Mouse (Mus musculus) heart, postnatal 25 days (tissue): ENCODE data around the gene Cish. TPM values are rescaled to one million over a fixed set of nuclear protein-coding genes. Genes with fewer than 3 reads are reported as not detected.

Source experiments
- DNase-seq: peaks from one replicate; pipeline ENCODE4 v3.0.0; 2022; ENCODE audit warnings: low spot score
- intact Hi-C: fragments of 180-260 bp; cut with DNase I; formaldehyde crosslinking; loops from one replicate; pipeline ENCODE4 v1.15.1; 2025
- total RNA-seq, 2 experiments: library from RNA; stranded (reverse); gene quantifications; 2 replicates each; pipeline ENCODE4 v1.2.3; 2021

The Cish gene
- total RNA-seq, 2 experiments from 2014 or later, result 122 to 198 TPM

- peak; percentile 85 for DNase-seq
- intact Hi-C loops, result no loop called here
Observed at GRCm38 (mm10) chr9:107340267-107340859, 44.5 kb downstream of the Cish start, which contains the start of gene 6430571L13Rik. 6430571L13Rik (plus strand) TSS chr9:107340602.

- DNase-seq, result no peak
- intact Hi-C loops, result no loop called here
Observed at GRCm38 (mm10) chr9:107340911-107341645, 45.3 kb downstream of the Cish start.

DNA sequence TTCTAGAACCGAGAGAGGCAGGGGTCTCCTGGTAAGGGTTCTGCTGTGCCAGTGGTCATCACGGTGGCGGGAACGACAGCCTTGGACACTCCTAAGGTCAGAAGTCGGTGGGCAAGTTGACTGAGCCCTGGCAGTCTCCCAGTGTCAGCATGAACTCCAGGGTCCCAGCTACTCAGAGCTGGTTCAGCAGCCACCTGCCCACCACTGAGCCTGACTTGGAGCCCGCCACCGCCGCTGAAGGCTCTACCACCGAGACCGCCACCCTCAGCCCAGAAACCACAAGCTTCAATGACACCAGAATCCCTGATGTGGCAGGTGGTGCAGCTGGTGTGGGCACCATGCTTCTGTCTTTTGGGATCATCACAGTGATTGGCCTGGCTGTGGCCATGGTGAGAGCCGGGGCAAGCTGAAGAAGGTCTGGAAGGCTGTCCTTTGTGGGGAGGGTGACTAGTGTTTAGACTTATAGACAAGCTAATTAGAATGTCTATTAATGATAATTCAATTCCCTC, 46.4 kb downstream of the Cish start:
- DNase-seq, result no peak
- intact Hi-C loops, result no loop called here

GRCm38 (mm10) chr9:107343146-107343943, 47.5 kb downstream of the Cish start:
- DNase-seq, result no peak
- intact Hi-C loops, result no loop called here

GRCm38 (mm10) chr9:107344027-107344426, 48.2 kb downstream of the Cish start:
- DNase-seq, result no peak
- intact Hi-C loops, result no loop called here

- intact Hi-C loops, result no loop called here
- no peak for DNase-seq
Observed at GRCm38 (mm10) chr9:107346081-107346480, 50.3 kb downstream of the Cish start.

DNA sequence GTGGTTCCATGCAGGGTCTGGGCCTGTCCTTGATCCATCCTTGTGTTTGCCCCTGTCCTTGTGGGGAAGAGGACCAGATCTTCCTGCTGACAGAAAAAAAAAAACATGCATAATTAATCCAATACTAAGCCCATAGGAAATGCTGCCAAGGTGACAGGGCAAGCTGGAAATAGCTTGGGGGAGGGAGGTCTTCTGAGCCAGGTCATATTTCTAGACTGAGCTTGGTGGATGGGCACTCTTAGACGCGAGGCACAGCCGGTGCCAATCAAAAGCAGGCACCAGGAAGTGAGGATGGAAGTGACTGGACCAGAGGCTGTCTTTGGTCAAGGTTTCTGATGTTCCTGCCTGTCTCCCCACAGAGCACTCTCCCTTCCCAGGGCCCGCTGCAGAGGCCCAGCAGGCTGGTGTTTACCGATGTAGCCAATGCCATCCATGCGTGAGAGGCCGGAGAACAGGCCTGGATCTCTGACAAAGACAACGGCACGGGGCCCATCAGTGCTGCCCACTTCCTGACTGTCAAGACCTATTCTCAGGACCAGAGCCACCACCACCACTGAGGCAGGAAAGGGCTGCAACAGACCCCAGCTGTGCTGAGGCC, 51.9 kb downstream of the Cish start:
- no peak for DNase-seq
- intact Hi-C loops, result no loop called here

DNA sequence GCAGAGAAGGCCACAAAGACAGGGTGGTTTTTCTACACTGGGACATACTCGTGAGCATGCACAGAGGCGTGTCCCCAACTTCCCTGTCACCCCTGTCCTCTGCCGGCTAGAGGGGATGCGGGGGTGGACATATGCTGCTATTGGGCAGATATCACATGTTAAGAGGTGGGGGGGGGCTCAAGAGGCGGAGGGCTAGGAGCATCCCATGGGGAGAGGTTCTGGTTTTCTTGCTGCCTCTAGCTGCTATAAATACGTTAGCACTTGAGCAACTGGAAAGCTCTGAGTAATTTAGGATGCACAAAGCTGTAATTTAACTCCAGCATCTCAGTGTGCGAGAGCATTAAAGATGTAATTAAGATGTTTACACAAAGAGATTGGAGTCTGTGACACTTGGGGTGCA, 53.5 kb downstream of the Cish start:
- intact Hi-C loops, result no loop called here
- no peak for DNase-seq

Other genes starting within 250 kb of the Cish start
- gene Dock3, start 64.1 kb upstream of the Cish start, total RNA-seq, result 1 to 10 TPM; 2.7 to 3.5 TPM
- 10 to 100 TPM; 28.3 to 30.9 TPM for gene Mapkapk3, start 6.1 kb upstream of the Cish start, total RNA-seq
- gene Hemk1, start 42.3 kb downstream of the Cish start, total RNA-seq, result 10 to 100 TPM; 23.0 to 26.9 TPM
- gene 6430571L13Rik, start 44.6 kb downstream of the Cish start, total RNA-seq, result 1 to 10 TPM; 4.8 to 5.9 TPM
- 10 to 100 TPM; 12.3 to 13.4 TPM for gene Cacna2d2, start 103.6 kb downstream of the Cish start, total RNA-seq
- 10 to 100 TPM; 20.6 to 21.4 TPM for gene Tmem115, start 237.9 kb downstream of the Cish start, total RNA-seq
- gene Cyb561d2, start 246.2 kb downstream of the Cish start, total RNA-seq, result 1 to 10 TPM; 3.1 to 3.5 TPM
- gene Nprl2, start 246.2 kb downstream of the Cish start, total RNA-seq, result 10 to 100 TPM; 17.3 to 18.9 TPM